Mouse (Mus musculus): ENCODE measurements at regions not wholly inside any gene's neighbourhood (a gene's known extent, or its start where the extent isn't known, plus 50 kb on each side); places are given as distances from the start of the nearest gene placed in this dataset.

DNA sequence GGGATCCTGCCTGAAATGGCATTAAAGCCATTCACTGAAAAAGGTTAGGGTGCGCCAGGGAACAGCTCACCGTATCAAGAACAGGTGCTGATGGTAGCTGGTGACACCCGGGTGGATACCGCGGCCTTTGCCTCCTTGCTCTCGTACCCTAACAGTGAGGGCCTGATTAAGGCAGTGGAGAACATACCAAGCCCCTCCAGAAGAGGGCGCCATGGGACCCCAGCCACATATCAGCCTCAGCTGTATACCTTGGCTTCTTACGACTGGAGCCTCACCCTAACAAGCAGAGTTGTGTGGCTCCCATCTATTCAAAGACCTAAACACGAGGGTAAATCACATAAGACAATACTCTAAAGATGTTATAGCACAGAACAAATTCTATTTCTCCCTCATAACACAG is 203.7 kb upstream of the 1700012A03Rik start:
- Histone ChIP-seq H3K4me3 (replicated peaks) (no peak overlapping the region), H3K4me1 (no peaks in the 10 kb centered on the region), H3K36me3 (no peaks in the 10 kb centered on the region), H3K4me2 (replicated peaks) (no peak overlapping the region), H3K9me3 (replicated peaks) (no peaks in the 10 kb centered on the region), H3K9ac (no peak overlapping the region), H3K27ac (replicated peaks) (no peak overlapping the region), H3K27me3 (no peaks in the 10 kb centered on the region)
- no peak for ATAC-seq (ENCODE audit: insufficient number of reproducible peaks, low FRiP score, low TSS enrichment, low read depth)
- WGBS, result 88% methylated on average over 9 of the region's 9 CpGs

DNA sequence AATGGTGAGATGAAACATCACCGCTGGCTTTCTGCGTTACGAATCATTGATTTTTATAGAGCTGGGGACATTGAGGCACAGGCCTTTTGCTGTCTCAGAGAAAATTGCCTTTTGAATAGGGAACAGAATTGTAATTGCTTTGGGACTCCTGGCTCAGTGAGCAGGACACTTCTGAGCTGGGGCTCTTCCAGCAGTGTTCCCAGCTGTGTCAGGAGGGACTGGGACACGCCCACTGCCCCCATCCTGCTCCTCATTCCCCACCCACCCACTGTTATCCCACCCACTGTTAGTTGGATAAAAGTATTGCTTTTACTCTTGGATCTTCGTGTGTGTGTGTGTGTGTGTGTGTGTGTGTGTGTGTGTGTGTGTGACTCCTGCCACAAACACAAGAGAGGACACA is 204.4 kb upstream of the 1700012A03Rik start:
- no peaks in the 10 kb centered on the region for H3K36me3 ChIP-seq
- H3K4me1 ChIP-seq, result no peaks in the 10 kb centered on the region
- no peak overlapping the region for H3K4me3 ChIP-seq (replicated peaks)
- H3K9ac ChIP-seq, result no peak overlapping the region
- no peaks in the 10 kb centered on the region for H3K27me3 ChIP-seq
- no peak for ATAC-seq (ENCODE audit: insufficient number of reproducible peaks, low FRiP score, low TSS enrichment, low read depth)
- no peaks in the 10 kb centered on the region for H3K9me3 ChIP-seq (replicated peaks)
- 79% methylated on average over 5 of the region's 5 CpGs for WGBS
- no peak overlapping the region for H3K4me2 ChIP-seq (replicated peaks)
- H3K27ac ChIP-seq (replicated peaks), result no peak overlapping the region

DNA sequence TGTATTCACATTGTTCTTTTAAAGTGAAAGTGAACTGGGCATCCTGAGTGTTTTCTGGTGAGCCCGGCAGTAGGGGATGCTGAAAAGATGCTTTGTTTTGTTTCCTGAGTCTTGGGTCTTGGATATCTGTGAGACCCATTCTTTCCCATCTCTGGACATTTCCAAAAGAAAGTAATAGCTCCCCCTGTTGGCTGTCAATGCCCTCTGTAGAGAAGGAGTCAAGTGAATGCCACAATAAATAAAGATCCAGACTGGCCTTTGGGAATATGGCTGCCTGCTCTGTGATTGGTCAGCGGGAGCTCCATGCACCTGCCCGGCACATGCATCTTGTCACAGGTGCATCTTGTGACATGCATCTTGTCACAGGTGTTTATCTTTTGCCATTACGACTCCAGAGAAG is 209.4 kb upstream of the 1700012A03Rik start:
- Histone ChIP-seq H3K4me1 (no peaks in the 10 kb centered on the region), H3K36me3 (no peaks in the 10 kb centered on the region), H3K27ac (replicated peaks) (no peak overlapping the region), H3K9ac (no peak overlapping the region), H3K4me2 (replicated peaks) (no peak overlapping the region), H3K27me3 (no peaks in the 10 kb centered on the region), H3K4me3 (replicated peaks) (no peak overlapping the region), H3K9me3 (replicated peaks) (no peaks in the 10 kb centered on the region)
- 91% methylated on average over 4 of the region's 4 CpGs for WGBS
- ATAC-seq (ENCODE audit: insufficient number of reproducible peaks, low FRiP score, low TSS enrichment, low read depth), result no peak

DNA sequence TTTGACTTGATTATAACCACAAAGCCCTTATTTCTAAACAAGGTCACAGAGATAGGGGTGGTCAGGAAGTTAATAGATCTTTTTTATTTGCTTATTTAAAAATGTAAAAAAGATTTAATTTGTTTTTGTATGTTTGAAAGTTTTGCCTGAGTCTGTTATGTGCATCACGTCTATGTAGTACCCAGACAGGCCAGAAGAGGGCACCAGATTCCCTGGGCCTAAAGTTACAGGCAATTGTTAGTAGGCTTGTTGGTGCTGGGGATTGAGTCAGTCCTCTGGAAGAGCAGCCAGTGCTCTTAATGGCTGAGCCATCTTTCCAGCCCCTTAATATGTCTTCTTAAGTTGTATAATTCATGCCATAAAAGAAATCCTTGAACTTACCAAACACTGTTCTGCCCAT is 211.5 kb upstream of the 1700012A03Rik start:
- 53% methylated on average over 1 of the region's 1 CpGs for WGBS

DNA sequence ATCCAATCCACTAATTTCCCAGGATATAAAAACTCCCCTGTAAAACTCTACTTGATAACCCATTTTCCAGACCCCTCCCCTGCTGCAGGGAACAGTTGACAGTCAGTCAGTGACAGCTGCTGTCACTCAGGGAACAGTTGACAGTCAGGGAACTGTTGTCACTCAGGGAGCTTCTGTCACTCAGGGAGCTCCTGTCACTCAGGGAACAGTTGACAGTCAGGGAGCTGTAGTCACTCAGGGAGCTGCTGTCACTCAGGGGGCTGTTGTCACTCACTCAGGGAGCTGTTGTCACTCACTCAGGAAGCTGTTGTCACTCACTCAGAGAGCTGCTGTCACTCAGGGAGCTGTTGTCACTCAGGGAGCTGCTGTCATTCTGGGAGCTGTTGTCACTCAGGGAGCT is 214.3 kb upstream of the 1700012A03Rik start:
- no peaks in the 10 kb centered on the region for H3K9me3 ChIP-seq (replicated peaks)
- H3K27ac ChIP-seq (replicated peaks), result no peak overlapping the region
- no peak overlapping the region for H3K9ac ChIP-seq
- no peaks in the 10 kb centered on the region for H3K36me3 ChIP-seq
- no peak for ATAC-seq (ENCODE audit: insufficient number of reproducible peaks, low FRiP score, low TSS enrichment, low read depth)
- no peak overlapping the region for H3K4me3 ChIP-seq (replicated peaks)
- no peaks in the 10 kb centered on the region for H3K27me3 ChIP-seq
- no peaks in the 10 kb centered on the region for H3K4me1 ChIP-seq
- no peak overlapping the region for H3K4me2 ChIP-seq (replicated peaks)

More for the DNA sequence above, 211.5 kb upstream of the 1700012A03Rik start:
- Histone ChIP-seq H3K27ac (replicated peaks) (no peak overlapping the region), H3K9me3 (replicated peaks) (no peaks in the 10 kb centered on the region), H3K27me3 (no peaks in the 10 kb centered on the region), H3K4me1 (no peaks in the 10 kb centered on the region), H3K4me3 (replicated peaks) (no peak overlapping the region), H3K4me2 (replicated peaks) (no peak overlapping the region), H3K9ac (no peak overlapping the region), H3K36me3 (no peaks in the 10 kb centered on the region)
- no peak for ATAC-seq (ENCODE audit: insufficient number of reproducible peaks, low FRiP score, low TSS enrichment, low read depth)

DNA sequence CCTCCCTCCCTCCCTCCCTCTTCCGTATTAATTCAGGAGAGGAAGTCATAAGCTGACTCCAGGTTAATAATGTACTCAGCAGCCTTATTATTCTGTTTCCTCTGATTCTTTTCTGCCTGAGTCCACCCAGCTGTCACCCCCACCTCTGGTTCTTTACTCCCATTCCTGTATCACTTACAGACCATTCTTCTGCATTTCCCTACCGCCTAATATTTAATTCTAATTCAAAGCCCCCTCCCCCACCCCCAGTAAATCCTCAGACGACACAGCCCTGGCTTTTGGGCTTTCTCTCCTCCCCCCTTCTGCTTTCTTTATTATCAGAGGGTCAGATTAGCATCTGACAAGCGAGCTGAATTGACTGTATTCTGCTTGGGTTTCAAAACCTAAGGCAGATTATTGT is 215.5 kb upstream of the 1700012A03Rik start:
- no peak overlapping the region for H3K9ac ChIP-seq
- 7% methylated on average over 3 of the region's 4 CpGs for WGBS
- no peak for ATAC-seq (ENCODE audit: insufficient number of reproducible peaks, low FRiP score, low TSS enrichment, low read depth)
- H3K4me2 ChIP-seq (replicated peaks), result no peak overlapping the region
- no peaks in the 10 kb centered on the region for H3K36me3 ChIP-seq
- no peak overlapping the region for H3K4me3 ChIP-seq (replicated peaks)
- no peaks in the 10 kb centered on the region for H3K4me1 ChIP-seq
- no peaks in the 10 kb centered on the region for H3K27me3 ChIP-seq
- H3K27ac ChIP-seq (replicated peaks), result no peak overlapping the region
- no peaks in the 10 kb centered on the region for H3K9me3 ChIP-seq (replicated peaks)

DNA sequence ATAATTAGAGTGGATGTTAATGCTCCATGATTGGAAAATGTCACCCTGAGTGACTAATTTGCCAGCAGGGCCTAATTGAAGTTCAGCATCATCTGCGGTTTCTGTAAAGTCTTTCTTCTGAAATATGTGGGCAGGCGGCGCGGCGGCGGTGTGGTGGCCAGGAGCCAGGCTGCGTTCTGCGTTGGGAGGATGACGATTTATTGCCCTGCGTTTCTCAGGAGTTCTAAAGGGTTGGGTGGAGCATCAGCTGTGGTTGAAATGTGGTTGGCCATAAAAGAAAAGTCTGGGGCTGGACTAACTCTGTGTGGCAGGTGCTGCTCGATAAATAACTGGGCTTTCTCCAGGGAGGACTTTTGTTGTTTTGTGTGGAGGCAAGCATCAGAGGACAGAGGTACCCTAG is 219.4 kb upstream of the 1700012A03Rik start:
- H3K27ac ChIP-seq (replicated peaks), result no peak overlapping the region
- WGBS, result 83% methylated on average over 11 of the region's 11 CpGs
- no peaks in the 10 kb centered on the region for H3K27me3 ChIP-seq
- H3K9me3 ChIP-seq (replicated peaks), result no peaks in the 10 kb centered on the region
- no peak overlapping the region for H3K9ac ChIP-seq
- no peak for ATAC-seq (ENCODE audit: insufficient number of reproducible peaks, low FRiP score, low TSS enrichment, low read depth)
- H3K36me3 ChIP-seq, result no peaks in the 10 kb centered on the region
- H3K4me1 ChIP-seq, result no peaks in the 10 kb centered on the region
- H3K4me2 ChIP-seq (replicated peaks), result no peak overlapping the region
- no peak overlapping the region for H3K4me3 ChIP-seq (replicated peaks)

DNA sequence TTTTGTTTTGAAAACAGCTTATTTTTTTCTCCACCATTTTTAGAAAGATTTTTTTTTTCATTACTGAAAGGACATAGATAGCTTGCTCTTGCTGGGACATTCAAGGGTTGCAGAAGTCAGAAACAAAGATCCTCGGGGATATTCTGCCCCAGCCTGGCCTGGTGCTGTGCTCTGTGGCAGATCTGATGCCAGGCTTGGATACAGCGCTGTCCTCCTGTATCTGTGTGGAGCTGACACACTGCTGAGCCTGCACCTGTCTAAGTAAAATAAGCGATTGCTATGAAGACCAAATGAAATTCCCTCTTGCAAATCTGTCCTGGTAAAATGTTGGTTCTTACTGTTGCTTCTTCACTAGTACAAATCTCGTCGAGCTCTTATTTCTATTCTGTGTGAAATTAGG is 226.4 kb upstream of the 1700012A03Rik start:
- Histone ChIP-seq H3K27ac (replicated peaks) (no peak overlapping the region), H3K4me1 (no peaks in the 10 kb centered on the region), H3K9me3 (replicated peaks) (no peaks in the 10 kb centered on the region), H3K4me2 (replicated peaks) (no peak overlapping the region), H3K36me3 (no peaks in the 10 kb centered on the region), H3K4me3 (replicated peaks) (no peak overlapping the region), H3K27me3 (no peaks in the 10 kb centered on the region), H3K9ac (no peak overlapping the region)
- 88% methylated on average over 5 of the region's 5 CpGs for WGBS
- ATAC-seq (ENCODE audit: insufficient number of reproducible peaks, low FRiP score, low TSS enrichment, low read depth), result no peak

DNA sequence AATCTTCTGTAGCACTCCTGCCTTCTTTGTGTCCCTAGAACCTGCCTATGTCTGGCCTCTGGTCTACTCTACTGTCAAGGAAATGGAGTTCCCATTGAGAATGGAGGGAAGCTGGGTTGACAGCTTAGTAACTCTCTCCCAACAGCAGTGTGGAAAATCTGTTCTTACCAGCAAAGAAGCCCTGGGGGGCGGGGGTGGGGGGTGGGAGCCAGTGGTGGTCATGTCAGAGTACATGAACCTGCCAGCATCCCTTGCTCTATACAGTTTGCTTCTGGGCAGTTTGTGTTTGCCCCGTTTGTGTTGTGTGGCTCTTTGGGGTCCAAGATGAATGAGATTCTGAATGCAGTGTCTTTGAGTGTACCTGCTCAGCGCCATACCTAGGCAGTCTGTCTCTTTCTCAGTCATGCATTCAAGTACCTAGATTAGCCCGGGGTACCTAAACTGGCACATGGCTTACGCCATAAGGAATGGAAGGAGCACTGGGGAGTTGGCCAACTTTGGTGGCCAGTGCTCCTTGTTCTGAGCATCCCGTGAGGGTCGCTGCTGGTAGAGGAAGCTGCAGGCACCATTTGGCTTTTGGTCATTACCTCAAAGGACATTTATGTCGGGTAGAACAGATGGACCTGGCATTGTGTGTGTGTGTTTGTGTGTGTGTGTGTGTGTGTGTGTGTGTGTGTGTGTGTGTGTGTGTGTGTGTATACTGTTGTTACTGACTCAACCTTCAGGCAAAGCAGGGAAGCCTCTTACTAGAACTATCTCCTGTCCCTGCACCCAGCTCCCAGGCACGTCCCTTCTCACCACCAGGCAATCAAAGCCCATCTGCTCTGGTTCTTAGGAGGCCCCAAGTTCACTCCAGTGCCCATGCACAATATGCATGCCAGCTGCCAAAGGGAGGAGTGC is 227.6 kb upstream of the 1700012A03Rik start:
- no peaks in the 10 kb centered on the region for H3K4me1 ChIP-seq
- H3K4me2 ChIP-seq (replicated peaks), result no peak overlapping the region
- no peak overlapping the region for H3K9ac ChIP-seq
- H3K27me3 ChIP-seq, result no peaks in the 10 kb centered on the region
- no peak for ATAC-seq (ENCODE audit: insufficient number of reproducible peaks, low FRiP score, low TSS enrichment, low read depth)
- H3K36me3 ChIP-seq, result no peaks in the 10 kb centered on the region
- H3K27ac ChIP-seq (replicated peaks), result no peak overlapping the region
- WGBS, result 81% methylated on average over 9 of the region's 9 CpGs
- H3K9me3 ChIP-seq (replicated peaks), result no peaks in the 10 kb centered on the region
- no peak overlapping the region for H3K4me3 ChIP-seq (replicated peaks)

DNA sequence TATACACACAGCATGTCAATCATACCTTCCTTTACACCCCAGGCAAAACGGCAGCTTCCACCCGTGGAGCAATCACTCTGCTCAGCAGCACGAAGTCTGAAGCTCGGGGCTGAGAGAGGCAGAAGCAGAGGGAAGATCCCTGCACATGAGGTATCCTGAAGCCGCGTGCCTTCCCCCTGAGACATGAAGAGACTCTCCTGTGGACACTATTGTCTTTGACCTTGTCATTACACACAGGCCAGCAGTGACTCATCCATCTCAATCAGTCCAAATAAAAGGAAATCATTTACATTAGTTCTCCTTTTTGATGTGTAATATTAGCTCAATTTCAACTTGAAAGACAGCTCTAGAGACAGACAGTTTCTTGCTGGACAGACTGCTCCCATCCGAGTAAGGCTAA is 228.4 kb upstream of the 1700012A03Rik start:
- H3K27ac ChIP-seq (replicated peaks), result no peak overlapping the region
- WGBS, result 46% methylated on average over 7 of the region's 7 CpGs
- no peaks in the 10 kb centered on the region for H3K9me3 ChIP-seq (replicated peaks)
- no peaks in the 10 kb centered on the region for H3K27me3 ChIP-seq
- no peak overlapping the region for H3K9ac ChIP-seq
- H3K36me3 ChIP-seq, result no peaks in the 10 kb centered on the region
- H3K4me3 ChIP-seq (replicated peaks), result no peak overlapping the region
- H3K4me1 ChIP-seq, result no peaks in the 10 kb centered on the region
- no peak for ATAC-seq (ENCODE audit: insufficient number of reproducible peaks, low FRiP score, low TSS enrichment, low read depth)
- H3K4me2 ChIP-seq (replicated peaks), result no peak overlapping the region

DNA sequence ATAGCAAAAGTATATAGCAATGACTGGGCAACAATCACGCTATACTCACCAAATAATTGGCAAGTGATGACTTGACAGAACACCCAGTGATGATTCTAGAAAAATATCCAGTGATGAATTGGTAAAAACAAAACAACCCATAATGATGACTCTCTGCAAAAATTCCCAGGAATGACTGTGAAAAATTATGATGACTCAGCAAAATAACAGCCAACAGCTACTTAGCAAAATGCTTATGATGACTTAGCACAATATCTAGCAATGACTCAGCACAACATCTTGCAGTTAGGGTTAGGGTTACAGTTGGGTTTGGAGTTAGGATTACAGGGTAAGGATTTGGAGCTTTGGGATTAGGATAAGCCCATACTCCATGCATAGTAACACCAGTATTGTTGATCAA is 232.4 kb upstream of the 1700012A03Rik start:
- no peak for ATAC-seq (ENCODE audit: insufficient number of reproducible peaks, low FRiP score, low TSS enrichment, low read depth)
- Histone ChIP-seq H3K36me3 (no peaks in the 10 kb centered on the region), H3K4me1 (no peaks in the 10 kb centered on the region), H3K9ac (no peak overlapping the region), H3K27ac (replicated peaks) (no peak overlapping the region), H3K4me3 (replicated peaks) (no peak overlapping the region), H3K4me2 (replicated peaks) (no peak overlapping the region), H3K27me3 (no peaks in the 10 kb centered on the region), H3K9me3 (replicated peaks) (no peaks in the 10 kb centered on the region)
- 91% methylated on average over 1 of the region's 1 CpGs for WGBS

DNA sequence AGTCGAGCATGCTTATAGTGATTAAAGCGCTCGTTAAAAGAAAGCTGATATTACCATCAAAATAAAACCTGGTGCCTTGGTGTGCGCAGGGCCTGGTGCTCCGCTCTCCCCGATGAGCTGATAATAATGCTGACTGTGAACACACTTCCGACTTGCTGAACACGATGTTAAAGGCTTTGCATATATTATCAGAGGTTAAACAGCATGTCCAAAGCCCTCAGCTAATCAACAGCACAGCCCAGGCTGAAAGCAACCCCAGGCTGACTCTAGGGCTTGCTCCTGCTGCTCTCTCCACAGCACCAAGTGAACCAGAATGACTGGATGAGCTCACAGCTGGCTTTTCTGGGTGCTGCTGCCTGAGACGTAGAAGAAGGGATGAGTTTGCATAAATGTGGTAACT is 238.2 kb upstream of the 1700012A03Rik start:
- Histone ChIP-seq H3K4me1 (peaks cover 3% of the 10 kb centered on the region; the same call in 1 of the 2 replicates), H3K4me3 (replicated peaks) (no peak overlapping the region), H3K4me2 (replicated peaks) (no peak overlapping the region), H3K36me3 (no peaks in the 10 kb centered on the region), H3K9ac (no peak overlapping the region), H3K9me3 (replicated peaks) (no peaks in the 10 kb centered on the region), H3K27ac (replicated peaks) (no peak overlapping the region), H3K27me3 (no peaks in the 10 kb centered on the region)
- ATAC-seq (ENCODE audit: insufficient number of reproducible peaks, low FRiP score, low TSS enrichment, low read depth), result no peak
- 46% methylated on average over 9 of the region's 9 CpGs for WGBS
